Mouse (Mus musculus) stomach, postnatal 0 days (tissue): ENCODE data around the gene Pygl. TPM values are rescaled to one million over a fixed set of nuclear protein-coding genes. Genes with fewer than 3 reads are reported as not detected.
A peak's percentile ranks its signal among the peaks of the same experiment; 100 is the strongest.

Experiments used
- ATAC-seq: fragments of 200-750 bp; cut with Nextera tagmentation; 2 replicates; pipeline ENCODE4 v1.8.0; 2017; ENCODE audit not compliant: low FRiP score, low TSS enrichment
- DNase-seq: peaks from one replicate; pipeline ENCODE4 v3.0.0-alpha.2; 2016; ENCODE audit warnings: low spot score
- H3K27ac ChIP-seq: fragments of 300-500 bp; sonication (generic); replicated peaks from 2 replicates; pipeline ENCODE4 v1.5.1; 2014; ENCODE audit warnings: mild to moderate bottlenecking, control low read depth
- H3K27me3 ChIP-seq: fragments of 300-500 bp; sonication (generic); 2 replicates; pipeline ENCODE4 v1.6.1; 2014; ENCODE audit warnings: low read length; ENCODE audit not compliant: control insufficient read depth, insufficient read depth
- H3K36me3 ChIP-seq: fragments of 300-500 bp; sonication (generic); 2 replicates; pipeline ENCODE4 v1.6.1; 2014; ENCODE audit warnings: low read length, mixed read lengths; ENCODE audit not compliant: control insufficient read depth, insufficient read depth
- H3K4me1 ChIP-seq: fragments of 300-500 bp; sonication (generic); replicated peaks from 2 replicates; pipeline ENCODE4 v1.6.1; 2014; ENCODE audit warnings: antibody characterized with exemption; ENCODE audit not compliant: control insufficient read depth, insufficient read depth
- H3K4me2 ChIP-seq: fragments of 300-500 bp; sonication (generic); replicated peaks from 2 replicates; pipeline ENCODE4 v1.6.1; 2014; ENCODE audit warnings: low read depth, mild to moderate bottlenecking, control low read depth, moderate library complexity
- H3K4me3 ChIP-seq: fragments of 300-500 bp; sonication (generic); 2 replicates; pipeline ENCODE4 v1.5.1; 2014; ENCODE audit warnings: low read depth, low read length, control low read depth
- H3K9ac ChIP-seq: fragments of 300-500 bp; sonication (generic); 2 replicates; pipeline ENCODE4 v1.6.1; 2014; ENCODE audit warnings: mild to moderate bottlenecking, low read length, control low read depth, mixed read lengths
- H3K9me3 ChIP-seq: fragments of 300-500 bp; sonication (generic); 2 replicates; pipeline ENCODE4 v1.6.1; 2016; ENCODE audit warnings: low read length; ENCODE audit not compliant: control insufficient read depth
- CTCF ChIP-seq: IDR thresholded peaks from 2 replicates; pipeline ENCODE4 v1.5.1; 2016; ENCODE audit warnings: antibody characterized with exemption, low read depth, mild to moderate bottlenecking, moderate library complexity
- EP300 ChIP-seq: optimal IDR thresholded peaks from 2 replicates; pipeline ENCODE3; 2016; ENCODE audit warnings: antibody characterized with exemption
- WGBS: fragments of 180-500 bp; shearing (Covaris S2); extraction: QIAGEN DNeasy Blood & Tissue Kit; methylation state at CpG from one replicate; pipeline ENCODE4 v1.1.7; 2014; 5-methylcytosine and 5-hydroxymethylcytosine counted together
- polyA plus RNA-seq: library from polyadenylated mRNA; unstranded; fragments of >200 nt; fragmentation: Nextera tagmentation; extraction: Ambion mirVana; gene quantifications from 2 replicates; pipeline ENCODE4 v1.2.1, GENCODE M21; 2015

Gene Pygl
- polyA plus RNA-seq, 1 experiment from 2014 or later = 18.3 TPM

GRCm38 (mm10) chr12:70208214-70208613, 23.1 kb downstream of the Pygl start:
- WGBS = 66% methylated on average over 5 of the region's 5 CpGs
- Histone ChIP-seq H3K9ac (no peak overlapping the region), H3K4me3 (no peak overlapping the region), H3K27ac (no peak overlapping the region), H3K4me2 (no peak overlapping the region), H3K4me1 (no peaks in the 10 kb centered on the region), H3K9me3 (no peaks in the 10 kb centered on the region), H3K36me3 (peaks cover 15% of the 10 kb centered on the region), H3K27me3 (no peaks in the 10 kb centered on the region)
- TF ChIP-seq CTCF (no peak), EP300 (no peak)
- no peak for DNase-seq
- ATAC-seq = no peak

- Histone ChIP-seq H3K27ac (no peak overlapping the region), H3K36me3 (peaks cover 14% of the 10 kb centered on the region), H3K9me3 (no peaks in the 10 kb centered on the region), H3K9ac (no peak overlapping the region), H3K4me3 (no peak overlapping the region), H3K27me3 (no peaks in the 10 kb centered on the region), H3K4me2 (no peak overlapping the region), H3K4me1 (no peaks in the 10 kb centered on the region)
- ATAC-seq = no peak
- 81% methylated on average over 8 of the region's 8 CpGs for WGBS
- DNase-seq = no peak
- no peak for TF ChIP-seq CTCF
- TF ChIP-seq EP300 = no peak
Measured at GRCm38 (mm10) chr12:70204433-70204832, 26.9 kb downstream of the Pygl start.

- no peak for ATAC-seq
- Histone ChIP-seq H3K27me3 (no peaks in the 10 kb centered on the region), H3K27ac (no peak overlapping the region), H3K9me3 (no peaks in the 10 kb centered on the region), H3K9ac (no peak overlapping the region), H3K4me3 (no peak overlapping the region), H3K36me3 (peaks cover 16% of the 10 kb centered on the region), H3K4me1 (no peaks in the 10 kb centered on the region), H3K4me2 (no peak overlapping the region)
- no peak for DNase-seq
- peak; percentile 57 for TF ChIP-seq CTCF
- no peak for TF ChIP-seq EP300
- WGBS = 78% methylated on average over 5 of the region's 5 CpGs
Measured at GRCm38 (mm10) chr12:70201926-70202529, 29.3 kb downstream of the Pygl start.

- Histone ChIP-seq H3K9me3 (no peaks in the 10 kb centered on the region), H3K4me1 (no peaks in the 10 kb centered on the region), H3K36me3 (peaks cover 5% of the 10 kb centered on the region; the same call in 1 of the 2 replicates), H3K4me2 (no peak overlapping the region), H3K27ac (no peak overlapping the region), H3K27me3 (no peaks in the 10 kb centered on the region), H3K9ac (no peak overlapping the region), H3K4me3 (no peak overlapping the region)
- WGBS = 77% methylated on average over 5 of the region's 5 CpGs
- no peak for ATAC-seq
- no peak for DNase-seq
- TF ChIP-seq EP300 (no peak), CTCF (no peak)
Measured at GRCm38 (mm10) chr12:70196341-70196740, 34.9 kb downstream of the Pygl start.

GRCm38 (mm10) chr12:70195426-70195825, 35.9 kb downstream of the Pygl start:
- WGBS = 93% methylated on average over 6 of the region's 6 CpGs
- H3K9me3 ChIP-seq = no peaks in the 10 kb centered on the region
- no peak overlapping the region for H3K4me2 ChIP-seq
- H3K27ac ChIP-seq = no peak overlapping the region
- H3K4me1 ChIP-seq = no peaks in the 10 kb centered on the region
- no peak overlapping the region for H3K9ac ChIP-seq
- DNase-seq = no peak
- ATAC-seq = no peak
- peaks cover 5% of the 10 kb centered on the region; the same call in 1 of the 2 replicates for H3K36me3 ChIP-seq
- no peak for TF ChIP-seq CTCF
- no peak for TF ChIP-seq EP300
- H3K27me3 ChIP-seq = no peaks in the 10 kb centered on the region
- H3K4me3 ChIP-seq = no peak overlapping the region

- Histone ChIP-seq H3K27ac (peak overlapping the region; percentile 9; the same call in 1 of the 2 replicates), H3K36me3 (peaks cover 2% of the 10 kb centered on the region; the same call in 1 of the 2 replicates), H3K9ac (no peak overlapping the region), H3K4me2 (peak overlapping the region; percentile 36), H3K27me3 (no peaks in the 10 kb centered on the region), H3K9me3 (no peaks in the 10 kb centered on the region), H3K4me3 (peak overlapping the region; percentile 15; the same call in 1 of the 2 replicates), H3K4me1 (no peaks in the 10 kb centered on the region)
- no peak for TF ChIP-seq EP300
- TF ChIP-seq CTCF = no peak
- WGBS = 20% methylated on average over 19 of the region's 19 CpGs
- no peak for DNase-seq
- no peak for ATAC-seq
Measured at GRCm38 (mm10) chr12:70192267-70192727, 39.0 kb downstream of the Pygl start.
